Mouse (Mus musculus) liver, postnatal 0 days (tissue): ENCODE results near the gene B3galt5.

Experiments
- CTCF ChIP-seq: sonication (generic); IDR thresholded peaks from 2 replicates; pipeline ENCODE4 v1.5.1; 2016; ENCODE audit warnings: antibody characterized with exemption, low read depth
- EP300 ChIP-seq: IDR thresholded peaks from 2 replicates; pipeline ENCODE4 v1.6.1; 2016; ENCODE audit warnings: antibody characterized with exemption, low read depth, mild to moderate bottlenecking

GRCm38 (mm10) chr16:96339570-96339969 lies 104.0 kb downstream of the B3galt5 start:
- no peak for TF ChIP-seq CTCF
- TF ChIP-seq EP300, result no peak
